Mouse (Mus musculus) C2C12 (cell line): Measurements from ENCODE around the gene Gm12355.

Source experiments
- CTCF ChIP-seq: IDR thresholded peaks from one replicate; pipeline ENCODE4 v1.5.1; 2011; ENCODE audit not compliant: control insufficient read depth, insufficient read depth, insufficient read length
- MAX ChIP-seq: IDR thresholded peaks from one replicate; pipeline ENCODE4 v1.6.1; 2011; ENCODE audit warnings: mild to moderate bottlenecking, control low read depth
- MYOG ChIP-seq: IDR thresholded peaks from one replicate; pipeline ENCODE4 v1.6.1; 2011; ENCODE audit not compliant: control insufficient read depth, insufficient read length; ENCODE audit errors: extremely low read depth
- USF1 ChIP-seq: IDR thresholded peaks from one replicate; pipeline ENCODE4 v1.6.1; 2011; ENCODE audit warnings: low read depth, mild to moderate bottlenecking, control low read depth, moderate library complexity

- no peak for TF ChIP-seq USF1
- no peak for TF ChIP-seq CTCF
- TF ChIP-seq MAX = no peak
- no peak for TF ChIP-seq MYOG
These were observed 38.6 kb upstream of the Gm12355 start, which contains the start of gene Gsdma for GRCm38 (mm10) chr11:98664091-98664490.
